Mouse (Mus musculus): ENCODE data around the gene Psmd1.

Psmd1 gene

GRCm38 (mm10) chr1:86058856-86059769 is 5.1 kb upstream of the Psmd1 start:
- peak; percentile 82 to 93 for DNase-seq (ENCODE audit: low spot score in 2 of 2)

GRCm38 (mm10) chr1:86062523-86062922 is 1.7 kb upstream of the Psmd1 start:
- DNase-seq (ENCODE audit: low spot score in 2 of 2), result no peak

DNA sequence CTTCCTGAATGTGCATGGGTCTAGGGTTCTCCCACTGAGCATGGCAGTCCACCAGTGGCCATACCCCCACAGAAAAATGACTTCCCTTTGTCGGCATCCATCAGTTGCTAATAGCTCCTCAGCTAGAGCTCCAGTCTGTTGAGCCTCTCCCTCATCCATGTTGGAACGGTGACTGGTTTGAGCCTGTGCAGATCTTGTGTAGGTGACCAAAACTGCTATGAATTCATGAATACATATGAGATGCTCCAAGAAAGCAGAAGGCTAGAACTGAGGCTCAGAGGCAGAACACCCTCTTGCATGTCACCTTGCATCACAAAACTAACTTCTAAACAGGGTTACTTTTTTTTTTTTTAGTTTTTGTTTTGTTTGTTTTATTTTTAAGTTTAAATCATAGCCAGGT is 12.4 kb downstream of the Psmd1 start:
- DNase-seq (ENCODE audit: low spot score in 2 of 2), result no peak

GRCm38 (mm10) chr1:86094413-86094812 is 30.2 kb downstream of the Psmd1 start:
- DNase-seq (ENCODE audit: low spot score in 2 of 2), result no peak

DNA sequence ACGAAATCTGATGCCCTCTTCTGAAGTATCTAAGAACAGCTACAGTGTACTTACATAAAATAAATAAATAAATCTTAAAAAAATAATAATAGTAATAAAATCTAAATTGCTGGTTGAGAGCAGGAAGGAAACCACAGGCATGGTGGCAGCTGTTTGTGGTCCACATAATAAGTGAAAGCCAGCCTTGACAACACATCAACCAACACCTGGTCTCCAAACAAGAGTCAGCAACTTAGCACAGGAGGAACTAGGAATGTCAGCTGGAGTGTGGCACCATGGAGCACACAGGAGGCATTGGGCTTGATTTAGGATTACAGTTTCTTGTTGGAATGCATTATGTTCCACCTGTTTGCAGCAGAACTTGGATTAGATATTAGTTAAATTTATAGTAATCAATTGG is 40.9 kb downstream of the Psmd1 start:
- DNase-seq (ENCODE audit: low spot score in 2 of 2), result no peak

DNA sequence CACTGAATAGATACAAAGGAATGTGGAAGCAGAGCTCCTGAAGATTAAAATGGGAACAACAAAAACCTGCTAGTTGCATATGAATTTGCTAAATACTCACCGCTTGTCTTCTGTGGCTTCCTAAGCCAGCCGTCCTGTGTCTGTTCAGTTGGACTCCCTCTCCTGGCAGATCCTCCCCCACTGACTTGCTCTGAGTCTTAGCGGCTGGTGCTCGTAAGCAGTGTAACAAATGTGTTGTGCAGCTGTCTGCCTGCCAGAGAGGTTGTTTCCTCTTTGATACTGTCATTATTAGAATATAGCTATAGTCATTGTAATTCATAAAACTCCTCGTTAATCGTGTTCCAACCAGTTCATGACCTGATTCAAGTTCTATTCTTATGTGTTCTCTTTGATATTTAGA is 47.6 kb downstream of the Psmd1 start, which contains the start of gene Htr2b:
Gene Htr2b, minus strand, starts transcription at position 192 of the 400 bp plus-strand sequence.
- no peak for DNase-seq (ENCODE audit: low spot score in 2 of 2)

DNA sequence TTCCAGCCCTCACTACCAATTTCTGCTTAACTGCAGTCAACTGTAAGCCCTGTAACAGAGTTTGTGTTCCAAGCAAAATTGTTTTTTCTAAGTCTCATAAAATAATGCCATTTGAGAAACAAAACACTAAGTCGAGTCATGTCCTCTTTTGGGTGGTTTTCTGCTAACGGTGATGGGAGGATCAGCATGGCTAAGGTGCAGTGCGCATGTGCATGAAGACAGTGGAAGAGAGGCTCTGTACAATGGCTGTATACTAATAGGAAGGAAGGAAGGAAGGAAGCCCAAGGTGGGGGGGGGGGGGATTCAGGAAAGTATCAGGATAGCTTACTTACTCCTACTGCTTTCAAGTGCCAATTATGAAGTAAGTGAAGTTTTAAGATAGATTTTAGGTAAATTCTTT is 50.0 kb downstream of the Psmd1 start:
- DNase-seq (ENCODE audit: low spot score in 2 of 2), result no peak

DNA sequence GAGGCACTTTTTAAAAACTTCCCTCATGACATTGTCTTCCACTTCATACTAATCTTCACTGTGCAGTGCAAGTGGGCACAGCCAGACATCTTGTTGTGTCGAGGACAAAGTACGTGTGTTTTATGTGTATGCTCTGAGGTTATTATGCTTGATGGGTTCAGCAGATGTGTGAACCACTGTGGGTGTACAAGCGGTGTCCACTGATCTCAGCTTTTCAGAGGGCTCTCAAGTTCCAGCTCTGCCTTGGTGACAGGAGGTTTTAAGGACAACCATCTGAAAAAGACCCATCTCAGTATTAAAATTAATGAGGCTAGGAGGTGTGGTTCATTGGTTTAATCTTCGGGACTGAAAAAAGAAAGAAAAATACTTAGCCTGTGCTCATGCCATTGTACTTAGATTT is 55.4 kb downstream of the Psmd1 start:
- DNase-seq (ENCODE audit: low spot score in 2 of 2), result no peak

- no peak for DNase-seq (ENCODE audit: low spot score in 2 of 2)
Observed at GRCm38 (mm10) chr1:86126036-86126435, 61.8 kb downstream of the Psmd1 start.

GRCm38 (mm10) chr1:86133337-86133736 is 69.2 kb downstream of the Psmd1 start, which contains the start of gene Gm21972:
Gm21972 (plus strand) TSS chr1:86133637.
- no peak for DNase-seq (ENCODE audit: low spot score in 2 of 2)

- DNase-seq (ENCODE audit: low spot score in 2 of 2), result no peak
Observed at GRCm38 (mm10) chr1:86135315-86135714, 71.1 kb downstream of the Psmd1 start.

GRCm38 (mm10) chr1:86141081-86141480 is 76.9 kb downstream of the Psmd1 start:
- no peak for DNase-seq (ENCODE audit: low spot score in 2 of 2)

DNA sequence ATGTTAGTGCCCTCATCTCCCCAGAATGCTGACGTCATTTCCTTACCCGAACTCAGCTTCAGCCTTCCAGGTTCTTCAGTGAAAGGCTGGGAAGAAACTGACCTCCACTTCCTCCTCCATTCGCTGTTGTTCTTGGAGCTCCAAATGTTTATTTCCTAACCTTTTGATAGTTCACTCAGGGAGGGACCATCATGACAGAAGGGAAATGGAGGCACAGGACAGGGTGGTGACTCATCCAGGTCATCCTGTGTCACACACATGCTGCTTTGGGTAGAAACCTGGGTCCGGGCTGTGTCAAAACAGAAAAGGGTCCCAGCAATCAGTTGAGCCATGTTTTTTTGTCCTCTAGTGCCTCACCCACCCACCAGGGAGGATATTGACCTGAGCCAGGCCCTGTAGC is 79.0 kb downstream of the Psmd1 start:
- no peak for DNase-seq (ENCODE audit: low spot score in 2 of 2)

GRCm38 (mm10) chr1:86144001-86144944 is 80.1 kb downstream of the Psmd1 start:
- DNase-seq (ENCODE audit: low spot score in 2 of 2), result no peak

GRCm38 (mm10) chr1:86146293-86146692 is 82.1 kb downstream of the Psmd1 start:
- DNase-seq (ENCODE audit: low spot score in 2 of 2), result no peak

DNA sequence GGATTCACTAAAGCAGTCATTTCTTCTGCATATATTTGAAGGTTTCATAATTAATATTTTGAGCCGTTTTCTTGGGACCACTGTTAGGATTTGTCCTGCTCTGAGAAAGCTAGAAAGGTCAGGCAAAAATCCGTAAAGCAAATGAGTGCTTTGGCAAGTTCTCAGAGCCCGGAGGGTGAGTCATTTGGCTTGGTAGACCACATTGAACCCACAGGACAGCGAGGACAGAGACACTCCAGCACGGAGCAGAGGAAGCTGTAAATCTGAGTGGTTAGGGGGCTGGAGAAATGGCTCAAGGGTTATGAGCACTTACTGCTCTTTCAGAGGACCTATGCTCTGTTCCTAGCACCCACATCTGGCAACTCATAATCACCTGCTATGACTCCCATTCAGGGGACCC is 83.4 kb downstream of the Psmd1 start:
- DNase-seq (ENCODE audit: low spot score in 2 of 2), result no peak

DNA sequence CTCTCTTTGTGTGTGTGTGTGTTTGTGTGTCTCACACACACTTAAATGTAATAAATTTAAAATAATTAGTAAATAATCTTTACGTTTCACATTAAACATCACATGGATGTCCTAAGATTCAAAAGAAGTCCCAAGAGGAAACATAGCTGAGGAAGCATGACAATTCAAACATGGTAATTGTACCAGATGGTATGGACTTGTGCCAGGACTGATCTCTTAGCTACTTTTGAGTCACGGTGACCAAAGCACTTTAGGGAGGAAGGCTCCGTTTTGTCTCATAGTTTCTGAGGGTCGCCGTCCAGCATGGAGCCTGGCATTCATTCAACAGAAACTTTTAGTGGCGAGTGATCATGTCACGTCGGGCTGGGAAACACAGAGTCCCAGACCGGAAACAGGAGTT is 84.0 kb downstream of the Psmd1 start:
- DNase-seq (ENCODE audit: low spot score in 2 of 2), result no peak

DNA sequence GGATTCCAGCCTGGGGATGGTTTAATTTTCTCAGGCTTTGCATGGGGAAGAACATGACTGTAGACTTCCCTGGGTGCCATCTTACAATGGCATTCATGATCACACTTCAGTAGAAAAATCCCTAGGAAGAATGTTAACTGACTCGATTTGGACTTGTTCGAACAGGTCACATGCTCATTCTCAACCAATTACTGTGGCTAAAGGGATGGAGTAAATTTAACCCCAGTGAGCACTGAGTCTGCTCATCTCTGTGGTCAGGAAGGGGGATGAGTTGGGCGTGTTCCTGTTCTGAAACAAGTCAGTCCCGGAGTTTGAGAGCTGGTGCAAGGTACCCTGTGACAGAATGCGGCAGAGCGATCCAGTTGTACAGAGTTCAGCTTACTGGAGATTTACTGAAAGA is 86.7 kb downstream of the Psmd1 start:
- DNase-seq (ENCODE audit: low spot score in 2 of 2), result no peak

DNA sequence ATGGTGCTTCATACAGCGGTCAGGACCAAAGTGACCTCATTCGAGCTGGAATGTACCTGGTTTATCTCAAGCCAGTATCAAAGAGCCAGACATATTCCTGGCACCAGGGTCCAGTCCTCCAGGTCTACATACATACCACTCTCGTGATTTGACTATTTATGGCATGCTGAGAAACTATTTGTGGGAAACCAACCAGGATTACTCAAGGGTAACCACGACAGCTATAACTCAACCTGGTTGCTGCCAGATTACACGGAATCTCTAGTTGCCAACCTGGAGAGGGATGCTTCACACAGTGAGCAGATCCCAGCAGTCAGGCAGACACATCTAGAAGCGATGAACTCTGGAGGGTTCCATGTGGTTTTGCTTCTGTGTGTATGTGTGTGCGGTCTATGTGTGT is 87.2 kb downstream of the Psmd1 start:
- DNase-seq (ENCODE audit: low spot score in 2 of 2), result no peak

DNA sequence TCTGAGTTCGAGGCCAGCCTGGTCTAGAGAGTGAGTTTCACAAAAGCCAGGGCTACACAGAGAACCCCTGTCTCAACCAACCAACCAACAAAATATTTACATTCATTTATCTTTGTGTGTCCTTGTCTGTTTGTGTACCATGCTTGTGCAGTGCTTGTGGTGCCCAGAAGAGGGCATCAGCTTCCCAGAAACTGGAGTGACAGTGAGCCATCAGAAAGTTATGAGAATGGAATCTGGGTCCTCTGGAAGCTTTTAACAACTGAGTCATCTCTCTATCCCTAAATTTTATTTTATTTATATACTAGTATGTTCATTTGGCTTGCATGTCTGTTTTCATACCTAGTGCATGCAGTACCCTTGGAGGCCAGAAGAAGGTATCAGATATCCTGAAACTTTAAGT is 88.4 kb downstream of the Psmd1 start:
- no peak for DNase-seq (ENCODE audit: low spot score in 2 of 2)

DNA sequence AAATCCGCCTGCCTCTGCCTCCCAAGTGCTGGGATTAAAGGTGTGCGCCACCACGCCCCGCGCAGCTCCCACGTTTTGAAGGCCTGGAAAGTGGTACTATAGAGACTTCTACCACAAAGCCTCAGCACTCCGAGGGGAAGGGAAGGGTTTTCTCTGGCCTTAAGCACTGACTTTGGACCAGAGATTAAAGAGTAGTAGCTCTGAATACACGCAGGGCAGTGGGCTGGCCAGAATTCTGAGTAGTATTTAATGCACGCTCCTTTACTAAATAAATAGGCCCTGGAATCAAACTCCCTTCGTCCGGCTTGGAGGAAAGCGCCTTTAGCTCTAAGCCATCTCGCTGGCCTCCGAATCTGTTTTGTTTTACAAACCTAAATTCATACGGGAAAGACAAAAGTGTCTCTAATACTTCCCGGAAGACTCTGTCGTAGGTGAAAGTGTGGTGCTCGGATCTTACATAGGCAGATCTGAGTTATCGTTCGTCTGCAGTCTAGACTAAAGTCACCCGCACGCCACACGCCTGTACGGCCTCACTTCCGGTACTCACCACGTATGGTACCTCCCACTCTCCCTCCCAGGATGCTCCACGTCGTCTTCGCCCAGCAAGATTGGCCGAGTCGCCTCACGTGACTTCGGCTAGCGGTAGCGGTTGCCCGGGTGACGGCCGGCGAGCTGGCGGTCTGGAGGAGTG is 90.1 kb downstream of the Psmd1 start, which contains the start of gene Armc9:
Gene Armc9, plus strand, starts transcription at position 648 of the 691 bp plus-strand sequence.
- DNase-seq (ENCODE audit: low spot score in 2 of 2), result peak; percentile 92 to 93

GRCm38 (mm10) chr1:86154824-86155164 is 90.6 kb downstream of the Psmd1 start:
- no peak for DNase-seq (ENCODE audit: low spot score in 2 of 2)

Measured in thymus, postnatal 10 days (tissue).